Mouse (Mus musculus) 416B (cell line): ENCODE results near the gene Atp5g1.
"Not testable (repeated sequence)": the region's sequence is repeated elsewhere in the genome, so short reads cannot be mapped to it uniquely, and the experiment has no call there.

Experiments
- DNase-seq: peaks from one replicate; pipeline ENCODE4 v3.0.0; 2011; ENCODE audit warnings: low read depth

Atp5g1 gene

DNA sequence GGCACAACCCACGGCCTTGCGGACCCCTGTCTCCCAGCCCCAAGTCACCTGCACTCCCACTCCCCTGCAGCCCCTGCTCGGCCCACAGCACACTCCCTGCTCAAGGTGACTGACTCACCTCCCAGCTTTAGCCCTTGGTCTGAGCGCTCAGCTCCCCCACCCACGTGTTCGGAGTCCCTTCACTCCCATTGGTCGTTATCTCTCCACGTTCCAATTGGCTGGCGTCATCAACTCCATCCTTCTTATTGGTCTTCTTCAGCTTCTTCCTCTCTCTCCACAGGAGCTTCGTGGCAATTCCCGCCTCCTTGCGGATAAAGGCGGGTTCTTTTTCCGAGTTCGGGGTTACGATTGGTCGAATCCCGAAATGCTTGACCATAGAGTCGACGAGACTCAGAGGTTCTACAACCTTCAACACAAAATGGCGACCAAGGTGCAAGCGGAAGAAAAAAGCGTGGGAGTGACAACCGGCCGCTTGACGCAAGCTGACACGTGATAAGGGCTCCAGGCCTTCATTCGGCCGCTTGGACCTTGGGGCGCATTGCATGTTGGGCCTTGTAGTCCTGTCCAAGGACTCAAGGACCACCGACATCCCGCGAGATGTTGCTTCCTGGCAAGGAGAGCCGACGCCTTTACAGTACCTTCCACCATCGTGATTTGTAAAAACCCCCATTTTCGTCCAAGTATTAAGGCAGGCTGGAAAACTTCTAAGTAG, at the start of gene Atp5g1:
Gene Atp5g1, minus strand, starts transcription at position 162 of the 712 bp plus-strand sequence.
- DNase-seq = peak; percentile 100

DNA sequence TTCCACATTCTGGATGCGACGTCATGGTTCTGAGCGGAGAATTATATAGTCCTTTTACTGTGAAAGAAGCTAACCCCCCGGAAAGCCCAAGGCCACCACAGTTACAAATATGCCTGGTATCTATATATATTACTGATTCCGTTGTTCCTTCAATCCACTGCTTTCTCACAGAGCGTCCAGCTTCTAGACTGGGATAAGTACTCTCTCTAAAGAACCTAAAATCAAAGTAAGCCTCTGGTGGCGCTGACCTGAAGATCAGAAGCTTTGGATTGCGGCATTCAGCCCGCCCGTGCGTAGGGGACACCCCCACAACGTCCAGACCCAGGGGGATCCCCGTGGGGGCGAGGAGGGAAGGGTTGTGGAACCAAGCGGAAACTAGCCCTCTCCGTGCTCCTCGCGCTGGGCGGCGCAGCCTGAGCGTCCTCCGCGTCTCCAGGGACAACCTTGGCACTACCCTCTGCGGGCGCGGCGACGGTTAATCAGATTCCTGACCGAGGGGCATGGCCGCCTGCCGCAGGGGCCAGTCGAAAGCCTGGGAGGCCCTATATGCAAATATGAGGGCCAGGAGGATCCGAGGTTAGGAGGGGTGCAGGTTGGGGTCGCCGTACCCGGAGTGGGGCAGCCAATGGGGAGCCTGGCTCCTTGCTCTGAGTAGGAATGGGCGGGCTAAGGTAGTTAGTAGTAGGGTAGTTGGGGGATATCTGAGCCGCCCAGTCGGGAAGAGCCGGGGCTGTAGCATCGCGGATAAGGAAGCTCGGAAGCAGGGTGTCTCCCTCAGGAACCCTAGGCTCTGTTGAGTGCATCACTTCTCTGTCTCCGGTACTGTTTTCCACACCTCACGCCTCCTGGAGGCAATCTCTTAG, 48.8 kb upstream of the Atp5g1 start:
- DNase-seq = no peak

DNA sequence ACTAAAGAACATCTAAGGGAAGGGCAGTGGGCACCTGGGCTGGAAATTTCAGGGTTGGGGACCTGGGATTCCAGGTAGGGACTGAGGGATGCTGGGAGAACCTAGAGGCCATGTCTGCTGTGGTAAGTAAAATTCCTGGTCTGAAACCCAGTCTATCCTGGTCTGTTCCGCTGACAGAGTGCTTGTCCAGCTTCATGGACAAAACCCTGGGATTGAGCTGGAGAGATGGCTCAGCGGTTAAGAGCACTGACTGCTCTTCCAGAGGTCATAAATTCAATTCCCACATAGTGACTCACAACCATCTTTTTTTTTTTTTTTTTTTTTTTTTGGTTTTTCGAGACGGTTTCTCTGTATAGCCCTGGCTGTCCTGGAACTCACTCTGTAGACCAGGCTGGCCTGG, 47.3 kb upstream of the Atp5g1 start:
- DNase-seq = not testable (repeated sequence)

DNA sequence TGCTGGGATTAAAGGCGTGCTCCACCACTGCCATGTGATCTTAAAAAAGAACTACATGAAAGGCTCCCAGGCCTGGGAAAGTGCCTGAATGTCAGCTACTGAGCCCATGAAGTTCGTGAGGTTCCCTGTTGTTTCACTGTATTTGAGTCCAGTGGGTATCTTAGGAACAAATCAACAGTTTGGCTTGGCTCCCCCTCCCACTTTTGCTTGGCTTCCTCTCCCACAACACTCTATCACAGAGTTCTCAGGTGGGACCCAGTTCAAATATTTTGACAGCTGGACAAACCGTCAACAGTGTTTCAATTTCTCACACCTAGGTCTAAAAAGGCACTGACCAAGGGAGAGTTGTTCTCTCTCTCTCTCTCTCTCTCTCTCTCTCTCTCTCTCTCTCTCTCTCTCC, 43.9 kb upstream of the Atp5g1 start:
- no peak for DNase-seq

DNA sequence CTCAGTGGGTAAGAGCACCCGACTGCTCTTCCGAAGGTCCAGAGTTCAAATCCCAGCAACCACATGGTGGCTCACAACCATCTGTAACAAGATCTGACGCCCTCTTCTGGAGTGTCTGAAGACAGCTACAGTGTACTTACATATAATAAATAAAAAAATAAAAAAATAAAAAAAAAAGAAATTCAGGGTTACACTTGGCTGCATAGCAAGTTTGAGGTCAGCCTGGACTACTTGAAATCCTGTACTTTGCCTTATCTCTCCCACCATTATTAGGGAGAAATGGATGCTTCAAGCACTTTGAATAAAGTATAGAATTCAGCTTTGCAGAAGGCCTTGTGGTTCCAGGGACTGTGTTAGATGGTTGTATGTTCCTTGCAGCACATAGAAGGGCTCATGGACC, 41.5 kb upstream of the Atp5g1 start:
- DNase-seq = not testable (repeated sequence)

DNA sequence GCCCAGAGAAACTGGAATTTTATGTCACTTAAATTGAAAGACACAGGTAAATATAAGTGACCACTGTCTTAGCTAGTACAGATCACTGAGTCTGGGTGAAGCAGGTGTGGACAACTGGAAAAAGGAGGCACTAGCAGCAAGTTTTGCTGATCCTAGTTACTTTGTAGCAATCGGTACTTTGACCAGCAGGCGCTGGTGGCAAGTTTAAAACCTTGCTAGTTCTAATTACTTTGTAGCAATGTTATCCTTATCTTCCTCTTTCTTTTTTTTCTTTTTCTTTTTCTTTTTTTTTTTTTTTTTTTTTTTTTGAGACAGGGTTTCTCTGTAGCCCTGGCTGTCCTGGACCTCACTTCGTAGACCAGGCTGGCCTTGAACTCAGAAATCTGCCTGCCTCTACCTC, 40.6 kb upstream of the Atp5g1 start:
- DNase-seq = no peak

DNA sequence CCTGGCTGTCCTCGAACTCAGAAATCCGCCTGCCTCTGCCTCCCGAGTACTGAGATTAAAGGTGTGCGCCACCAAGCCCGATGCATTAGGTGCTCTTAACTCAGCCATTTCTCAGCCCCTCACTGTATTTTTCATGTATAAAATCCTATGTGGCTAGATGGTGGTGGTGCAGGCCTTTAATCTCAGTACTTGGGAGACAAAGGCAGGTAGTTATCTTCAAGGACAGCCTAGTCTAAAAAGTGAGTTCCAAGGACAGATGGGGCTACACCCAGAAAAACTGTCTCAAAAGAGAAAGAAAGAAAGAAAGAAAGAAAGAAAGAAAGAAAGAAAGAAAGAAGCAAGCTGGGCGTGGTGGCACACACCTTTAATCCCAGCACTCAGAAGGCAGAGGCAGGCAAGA, 39.9 kb upstream of the Atp5g1 start:
- no peak for DNase-seq

DNA sequence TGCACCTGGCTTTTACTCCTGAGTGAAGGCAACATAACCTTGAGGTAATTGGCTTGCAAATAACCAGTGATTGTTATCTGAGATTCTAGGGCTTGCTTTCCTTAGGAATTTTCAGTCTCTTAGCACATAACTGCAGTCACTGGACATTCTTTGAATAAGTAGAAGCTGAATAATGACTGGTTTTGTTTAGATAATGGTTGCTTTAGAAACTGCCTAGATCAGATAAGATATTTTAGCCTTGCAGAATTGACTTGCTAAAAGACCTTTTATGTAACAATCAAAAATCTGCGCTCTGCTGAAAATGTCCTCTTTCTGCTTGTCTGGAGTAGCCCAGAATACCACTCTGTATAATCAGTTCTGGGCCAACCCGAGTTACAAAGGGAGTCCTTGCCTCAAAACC, 38.6 kb upstream of the Atp5g1 start:
- no peak for DNase-seq

DNA sequence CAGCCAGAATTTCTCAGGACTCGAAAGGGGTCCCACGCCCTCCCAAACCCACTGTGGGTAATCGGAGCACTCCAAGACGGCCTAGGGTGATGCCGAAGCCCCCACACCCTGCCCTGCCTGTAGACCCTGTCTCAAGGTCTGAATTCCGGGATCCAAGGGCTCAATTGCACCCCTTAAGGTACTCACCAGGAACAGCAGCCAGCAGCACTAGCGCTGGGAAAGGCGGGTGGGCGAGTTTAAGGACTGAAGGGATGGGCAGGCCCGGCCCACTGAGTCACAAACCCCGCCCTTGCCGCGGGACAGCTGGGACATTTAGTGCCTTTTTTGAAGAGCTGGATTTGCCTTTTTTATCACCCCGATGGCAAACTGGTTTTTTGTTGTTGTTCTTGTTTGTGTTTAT, 36.3 kb upstream of the Atp5g1 start, which contains the start of gene Calcoco2:
Gene Calcoco2, minus strand, starts transcription at position 214 of the 400 bp plus-strand sequence.
- DNase-seq = no peak

DNA sequence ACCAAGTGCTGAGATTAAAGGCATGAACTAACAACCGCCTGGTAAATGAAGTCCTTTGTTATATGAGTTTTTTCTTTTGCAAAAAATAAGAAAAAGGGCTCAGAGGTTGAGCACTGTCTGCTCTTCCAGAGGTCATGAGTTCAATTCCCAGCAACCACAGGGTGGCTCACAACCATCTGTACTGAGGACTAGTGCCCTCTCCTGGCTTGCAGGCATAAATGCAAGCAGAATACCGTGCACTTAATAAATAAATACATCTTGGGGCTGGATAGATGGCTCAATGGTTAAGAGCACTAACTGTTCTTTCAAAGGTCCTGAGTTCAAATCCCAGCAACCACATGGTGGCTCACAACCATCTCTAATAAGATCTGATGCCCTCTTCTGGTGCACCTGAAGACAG, 35.5 kb upstream of the Atp5g1 start:
- peak; percentile 39 for DNase-seq

DNA sequence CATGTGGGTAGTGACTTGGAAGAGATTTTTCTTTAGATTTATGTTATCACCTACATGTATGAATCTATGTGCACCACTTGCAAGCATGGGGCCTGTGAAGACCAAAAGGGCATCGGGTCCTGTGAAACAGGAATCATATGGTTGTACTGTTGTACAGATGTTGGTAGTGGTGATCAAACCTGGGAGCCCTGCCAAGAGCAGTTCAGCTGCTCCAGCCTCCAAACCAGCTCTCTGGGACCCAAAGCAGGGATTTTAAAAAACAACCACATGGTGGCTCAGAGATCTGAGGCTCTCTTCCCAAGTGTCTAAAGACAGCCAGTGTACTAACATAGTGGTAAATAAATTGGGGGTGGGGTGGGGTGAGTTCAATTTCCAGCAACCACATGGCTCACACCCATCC, 32.9 kb upstream of the Atp5g1 start:
- DNase-seq = no peak

DNA sequence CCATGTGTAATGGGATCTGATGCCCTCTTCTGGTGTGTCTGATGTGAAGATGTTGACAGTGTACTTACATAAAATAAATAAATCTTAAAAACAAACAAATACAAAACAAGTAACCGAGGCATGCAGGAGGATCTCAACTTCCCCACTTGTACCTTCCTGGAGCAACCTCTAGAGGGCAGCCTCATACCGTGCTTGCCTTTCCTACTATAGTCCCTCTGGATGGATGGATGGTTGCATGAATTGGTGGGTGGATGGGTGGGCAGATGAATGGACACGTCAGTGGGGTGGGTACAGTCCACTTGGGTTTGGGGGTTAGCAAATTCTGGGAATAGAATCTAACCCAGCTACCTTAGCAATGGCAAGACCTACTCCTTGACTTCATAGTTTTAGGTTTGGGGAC, 17.9 kb upstream of the Atp5g1 start:
- peak; percentile 58 for DNase-seq

DNA sequence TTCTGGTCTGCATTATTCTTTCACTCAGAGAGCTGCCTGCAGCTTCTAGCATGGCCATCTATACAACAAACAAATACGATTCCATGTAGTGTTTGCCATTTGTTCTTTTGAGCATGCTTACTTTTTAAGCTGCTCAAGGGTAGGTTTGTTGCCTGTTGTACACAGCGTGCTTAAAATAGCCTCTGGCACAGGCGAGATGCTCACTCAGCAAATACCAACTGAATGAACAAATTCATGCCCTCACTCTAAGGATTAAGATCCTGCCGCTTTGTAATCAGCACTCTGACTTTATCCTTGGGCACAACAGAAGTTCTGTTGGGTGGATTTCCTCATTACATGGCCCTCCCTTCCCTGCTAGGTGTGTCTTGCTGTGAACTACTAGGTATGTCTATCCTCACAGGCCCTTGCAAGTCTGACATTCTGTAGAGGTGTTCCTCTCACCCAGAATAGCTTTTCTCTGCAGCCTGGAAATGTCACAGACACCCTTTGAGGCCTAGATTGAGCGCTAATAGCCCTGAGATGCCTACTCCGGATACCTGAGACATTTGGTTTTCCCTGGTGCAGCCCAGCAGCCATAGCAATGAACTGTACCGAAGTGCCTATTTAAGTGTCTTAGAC, 17.3 kb upstream of the Atp5g1 start:
- no peak for DNase-seq

DNA sequence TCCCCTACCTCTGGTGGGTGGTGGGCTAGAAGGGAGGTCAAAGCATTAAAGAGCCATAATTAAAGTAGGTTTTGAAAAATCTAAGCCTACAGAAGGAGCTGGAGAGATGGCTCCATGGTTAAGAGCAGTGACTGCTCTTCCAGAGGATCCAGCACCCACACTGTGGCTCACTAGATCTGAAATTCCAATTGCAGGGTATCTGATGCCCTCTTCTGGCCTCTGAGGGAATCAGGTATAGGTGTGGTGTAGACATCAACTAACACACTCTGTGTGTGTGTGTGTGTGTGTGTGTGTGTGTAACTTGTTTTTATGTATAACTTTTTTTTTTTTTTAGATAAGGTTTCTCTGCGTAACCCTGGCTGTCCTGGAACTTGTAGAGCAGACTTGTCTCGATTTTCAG, 15.6 kb upstream of the Atp5g1 start:
- DNase-seq = peak; percentile 71

DNA sequence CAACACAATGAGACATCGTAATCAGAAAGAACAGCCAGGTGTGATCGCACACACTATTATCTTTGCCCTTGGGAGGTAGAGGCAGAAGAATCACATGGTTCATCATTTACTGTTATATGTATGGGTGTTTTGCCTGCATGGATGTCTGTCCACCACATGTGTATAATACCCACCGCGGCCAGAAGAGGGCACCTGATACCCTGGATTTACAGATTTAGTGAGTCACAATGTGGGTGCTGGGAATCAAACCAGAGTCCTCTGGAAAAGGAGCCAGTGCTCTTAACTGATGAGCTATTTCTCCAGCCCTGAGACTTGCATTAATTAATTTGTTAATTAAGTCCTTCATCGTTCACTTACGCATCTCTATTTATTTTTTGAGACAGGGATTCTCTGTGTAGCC, 12.5 kb upstream of the Atp5g1 start:
- DNase-seq = no peak

DNA sequence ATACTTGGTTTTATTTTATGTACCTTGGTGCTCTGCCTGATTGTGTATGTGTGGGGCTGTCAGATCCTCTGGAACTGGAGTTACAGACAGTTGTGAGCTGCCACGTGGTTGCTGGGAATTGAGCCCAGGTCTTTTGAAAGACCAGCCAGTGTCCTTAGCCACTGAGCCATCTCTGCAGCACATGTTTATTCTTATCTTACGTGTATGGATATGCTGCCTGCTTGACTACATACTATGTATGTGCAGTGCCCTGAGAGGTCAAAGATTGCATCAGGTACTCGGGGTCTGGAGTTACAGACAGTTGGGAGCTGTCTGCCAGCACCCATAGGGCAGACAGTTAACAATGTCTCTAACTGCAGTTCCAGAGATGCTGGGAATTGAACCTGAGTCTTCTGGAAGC, 7.2 kb upstream of the Atp5g1 start:
- no peak for DNase-seq

DNA sequence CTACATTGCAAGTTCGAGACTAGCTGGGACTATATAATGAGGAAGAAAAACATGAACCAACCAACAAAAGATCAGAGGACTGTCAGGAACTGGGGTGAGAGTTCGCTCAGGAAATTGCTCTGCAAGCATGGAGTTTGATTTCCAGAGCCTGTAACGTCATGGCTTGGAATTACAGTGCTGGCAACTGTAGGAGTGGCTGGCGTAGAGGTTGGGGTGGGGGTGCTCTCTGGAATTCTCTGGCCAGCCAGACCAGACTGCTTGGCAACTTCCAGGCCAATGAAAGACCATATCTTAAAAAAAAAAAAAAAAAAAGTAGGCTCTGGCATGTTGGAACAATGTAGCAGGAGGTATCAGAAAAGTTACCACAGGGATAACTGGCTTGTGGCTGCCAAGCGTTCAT, 5.3 kb upstream of the Atp5g1 start:
- DNase-seq = no peak

DNA sequence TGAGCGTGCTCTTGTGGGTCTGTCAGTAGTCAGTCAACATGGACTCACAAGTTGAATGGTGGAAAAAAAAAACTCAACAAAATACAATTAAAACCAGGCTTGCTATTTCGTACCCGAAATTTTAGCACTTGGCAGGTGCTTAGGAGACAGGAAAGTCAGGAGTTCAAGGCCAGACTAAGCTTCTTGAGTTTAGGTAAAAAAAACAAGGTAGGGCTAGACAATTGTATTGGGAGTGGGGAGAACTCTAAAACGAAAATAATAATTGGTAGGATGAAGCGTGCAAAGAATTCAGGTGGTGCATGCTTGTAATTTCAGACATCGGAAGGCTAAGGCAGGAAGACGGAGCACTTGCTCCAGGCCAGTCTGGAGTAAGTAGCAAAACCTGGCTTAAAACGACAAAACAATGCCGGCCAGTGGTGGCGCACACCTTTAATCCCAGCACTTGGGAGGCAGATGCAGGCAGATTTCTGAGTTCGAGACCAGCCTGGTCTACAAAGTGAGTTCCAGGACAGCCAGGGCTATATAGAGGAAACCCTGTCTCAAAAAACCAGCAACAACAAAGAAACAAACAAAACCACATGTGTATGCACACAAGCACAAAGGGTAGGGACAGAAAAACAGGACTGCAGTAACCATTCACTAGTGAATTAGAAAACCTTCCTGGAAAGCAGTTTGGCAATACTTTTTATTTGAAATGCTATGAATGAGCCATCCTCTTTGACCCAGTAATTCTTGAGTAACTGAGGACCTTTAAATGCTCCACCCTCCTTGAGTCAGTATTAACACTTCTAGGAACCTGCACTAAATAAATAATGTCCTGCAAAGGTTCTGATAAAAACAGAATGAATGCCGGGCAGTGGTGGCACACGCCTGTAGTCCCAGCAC, 993 bp upstream of the Atp5g1 start:
- DNase-seq = peak; percentile 21

DNA sequence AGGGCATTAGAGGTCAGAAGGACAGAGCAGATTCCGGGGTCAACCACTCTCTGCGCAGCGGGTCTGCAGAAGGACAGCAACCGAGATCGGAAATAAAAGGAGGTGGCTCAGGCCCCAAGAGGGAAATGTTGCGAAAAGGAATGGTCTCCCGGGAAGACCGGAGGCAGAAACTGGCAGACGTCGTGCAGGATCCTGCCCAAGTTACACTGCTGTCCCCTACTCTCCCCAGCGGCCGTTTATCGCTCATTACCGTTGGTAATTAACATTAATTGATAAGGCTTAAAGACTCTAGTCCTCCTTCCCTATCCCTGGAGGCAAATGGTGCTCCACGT, 327 bp downstream of the Atp5g1 start:
- no peak for DNase-seq

DNA sequence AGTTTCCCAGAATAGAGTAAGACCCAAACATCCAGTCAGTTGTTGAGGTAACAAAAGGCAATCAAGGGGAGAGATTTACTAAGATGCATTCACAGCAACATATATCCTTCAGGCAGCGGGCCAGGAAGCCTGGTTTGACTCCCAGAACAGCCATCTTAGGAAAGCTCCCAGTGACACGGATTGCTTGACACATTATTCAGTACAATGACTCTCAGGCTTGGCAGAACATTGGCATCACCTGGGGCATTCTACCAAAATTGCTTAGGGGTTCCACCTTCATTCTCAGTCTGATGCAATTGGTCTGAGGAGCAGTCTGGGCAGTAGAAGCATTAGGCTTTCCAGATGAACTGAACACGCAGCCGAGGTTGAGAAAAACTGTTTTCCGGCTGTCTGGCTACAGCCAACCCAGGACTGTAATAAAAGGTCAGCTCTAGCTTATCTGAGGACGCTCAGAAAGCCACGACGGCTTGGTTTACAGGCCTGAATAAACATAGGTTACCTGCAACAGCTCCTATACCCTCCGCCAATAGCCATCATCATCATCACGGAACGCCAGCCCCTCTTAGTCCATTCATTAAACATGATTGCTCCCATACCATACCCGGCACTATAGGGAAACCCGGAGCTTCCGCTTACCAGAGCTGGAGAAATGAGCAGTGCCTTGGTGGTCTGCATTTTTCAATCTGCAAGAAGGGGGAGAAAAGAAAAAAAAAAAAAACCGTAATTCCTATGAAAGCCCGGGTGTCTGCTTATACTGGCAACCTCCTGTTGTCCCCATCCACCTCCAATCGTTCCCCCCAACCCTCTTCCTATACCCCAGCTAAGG, 906 bp downstream of the Atp5g1 start:
- DNase-seq = peak; percentile 40

DNA sequence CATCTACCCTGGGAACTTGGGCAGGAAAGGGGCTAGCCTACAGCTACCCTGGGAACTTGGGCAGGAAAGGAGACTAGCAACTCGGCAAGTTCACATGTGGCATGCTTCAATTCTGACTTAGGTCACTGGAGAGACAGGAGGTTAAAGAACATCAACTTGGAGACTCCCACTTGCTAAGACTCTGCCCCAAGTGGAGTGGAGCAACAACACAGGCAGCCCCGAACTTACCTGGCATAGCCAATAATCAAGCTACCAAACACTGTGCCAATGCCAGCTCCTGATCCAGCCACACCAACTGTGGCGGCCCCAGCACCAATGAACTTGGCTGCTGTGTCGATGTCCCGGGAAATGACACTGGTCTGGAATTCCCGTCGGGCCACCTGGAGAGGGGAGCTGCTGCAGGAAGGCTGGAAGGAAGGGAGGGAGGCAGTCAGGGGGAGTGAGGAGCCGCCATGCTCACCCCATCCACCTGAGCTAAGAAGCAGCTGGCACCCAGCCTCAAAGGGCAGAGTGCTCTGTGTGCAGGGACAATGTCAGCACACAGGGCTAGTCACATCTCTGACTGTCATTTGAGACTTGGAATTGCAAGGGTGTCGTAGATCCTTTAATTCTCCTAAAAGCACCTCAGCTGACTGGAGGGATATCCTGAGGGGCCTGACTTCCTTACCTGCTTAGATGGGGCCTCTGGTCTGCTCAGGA, 2.0 kb downstream of the Atp5g1 start:
- no peak for DNase-seq
